Mouse (Mus musculus) small intestine, adult 2 months (tissue): ENCODE measurements around the gene Cuta.

Experiments used
- CTCF ChIP-seq: fragments of 200-500 bp; IDR thresholded peaks from 2 replicates; pipeline ENCODE4 v1.5.1; 2012; ENCODE audit warnings: low read depth, mild to moderate bottlenecking, control low read depth, inconsistent platforms, low read length, moderate library complexity, mixed read lengths; ENCODE audit not compliant: insufficient replicate concordance, insufficient read length; ENCODE audit errors: extremely low read depth
- POLR2A ChIP-seq: fragments of 200-500 bp; IDR thresholded peaks from 2 replicates; pipeline ENCODE4 v1.6.1; 2012; ENCODE audit warnings: low read depth, mild to moderate bottlenecking, control low read depth, inconsistent platforms, low read length, moderate library complexity

DNA sequence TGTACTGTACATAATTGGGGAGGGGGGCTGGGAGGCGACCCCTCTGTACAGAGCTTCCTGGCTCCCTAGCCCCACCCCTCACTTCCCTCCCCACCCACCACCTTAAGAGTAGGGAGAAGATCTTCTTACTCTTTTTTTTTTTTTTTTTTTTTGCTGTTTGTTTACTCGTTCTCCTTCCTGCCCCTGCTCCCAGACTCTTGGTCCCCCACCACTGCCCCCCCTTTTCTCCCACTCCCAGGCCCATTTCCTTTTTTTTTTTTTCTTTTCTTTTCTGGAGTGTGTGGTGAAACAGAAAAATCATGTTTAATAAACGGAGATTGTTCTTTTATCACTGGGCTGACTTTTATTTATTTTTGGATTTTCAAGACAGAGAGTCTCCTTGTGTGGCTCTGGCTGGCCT is 32.7 kb upstream of the Cuta start:
- no peak for TF ChIP-seq CTCF
- no peak for TF ChIP-seq POLR2A
